Mouse (Mus musculus): ENCODE measurements around the gene St5.

St5 gene

DNA sequence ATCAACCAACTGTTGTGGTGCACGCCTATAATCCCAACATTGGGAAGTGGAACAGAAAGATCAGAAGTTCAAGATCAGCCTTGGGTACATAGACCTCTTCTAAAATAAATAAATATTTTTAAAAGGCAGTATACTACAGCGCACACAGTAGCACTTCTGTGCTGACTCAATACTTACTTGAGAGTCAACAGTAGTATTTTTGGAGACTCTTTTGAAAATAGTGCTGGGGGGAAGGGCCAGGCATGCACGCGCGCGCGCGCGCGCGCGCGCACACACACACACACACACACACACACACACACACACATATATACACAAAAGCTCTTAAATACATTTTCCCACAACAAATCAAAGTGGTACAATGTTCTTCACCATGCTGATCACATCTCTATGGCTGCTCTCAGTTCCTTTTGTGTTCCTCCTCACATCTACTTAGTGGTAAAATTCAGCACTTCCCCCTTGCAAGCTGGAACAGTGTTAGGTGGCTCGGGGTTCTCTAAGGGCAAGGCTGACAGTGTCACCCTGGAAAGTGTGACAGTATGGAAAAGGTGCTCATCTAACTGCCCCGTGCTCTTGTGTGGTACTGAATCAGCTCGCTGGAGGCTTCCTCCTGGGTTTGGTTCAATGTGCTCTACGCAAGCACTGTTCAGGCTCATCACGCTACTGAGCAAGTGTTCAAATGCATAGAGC, 60.0 kb downstream of the St5 start:
- no peak for DNase-seq (ENCODE audit: extremely low spot score, low read depth, low spot score)

- no peak for DNase-seq (ENCODE audit: extremely low spot score, low read depth, low spot score)
These were observed 61.4 kb downstream of the St5 start for GRCm38 (mm10) chr7:109641963-109642362.

DNA sequence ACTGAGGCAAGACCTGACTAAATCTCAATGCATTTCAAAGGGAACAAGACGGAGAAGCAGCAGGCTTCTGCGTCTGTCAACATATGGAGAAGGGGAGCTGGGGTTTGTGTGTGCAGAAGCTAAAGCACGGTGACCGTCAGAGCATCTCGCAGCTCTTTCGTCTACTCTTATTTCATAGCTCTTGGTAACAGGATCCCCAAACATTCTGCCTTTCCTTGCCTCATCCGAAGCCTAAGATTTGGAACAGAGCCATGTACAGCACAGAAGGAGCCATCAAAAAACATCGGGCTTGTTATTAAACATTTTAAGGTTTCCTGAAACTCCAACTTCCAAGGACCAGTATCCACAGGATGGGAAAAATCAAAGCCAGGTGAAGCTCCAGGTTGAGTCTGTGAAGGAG, 62.3 kb downstream of the St5 start:
- DNase-seq (ENCODE audit: extremely low spot score, low read depth, low spot score), result no peak

- no peak for DNase-seq (ENCODE audit: extremely low spot score, low read depth, low spot score)
These were observed 66.0 kb downstream of the St5 start for GRCm38 (mm10) chr7:109637391-109637790.

DNA sequence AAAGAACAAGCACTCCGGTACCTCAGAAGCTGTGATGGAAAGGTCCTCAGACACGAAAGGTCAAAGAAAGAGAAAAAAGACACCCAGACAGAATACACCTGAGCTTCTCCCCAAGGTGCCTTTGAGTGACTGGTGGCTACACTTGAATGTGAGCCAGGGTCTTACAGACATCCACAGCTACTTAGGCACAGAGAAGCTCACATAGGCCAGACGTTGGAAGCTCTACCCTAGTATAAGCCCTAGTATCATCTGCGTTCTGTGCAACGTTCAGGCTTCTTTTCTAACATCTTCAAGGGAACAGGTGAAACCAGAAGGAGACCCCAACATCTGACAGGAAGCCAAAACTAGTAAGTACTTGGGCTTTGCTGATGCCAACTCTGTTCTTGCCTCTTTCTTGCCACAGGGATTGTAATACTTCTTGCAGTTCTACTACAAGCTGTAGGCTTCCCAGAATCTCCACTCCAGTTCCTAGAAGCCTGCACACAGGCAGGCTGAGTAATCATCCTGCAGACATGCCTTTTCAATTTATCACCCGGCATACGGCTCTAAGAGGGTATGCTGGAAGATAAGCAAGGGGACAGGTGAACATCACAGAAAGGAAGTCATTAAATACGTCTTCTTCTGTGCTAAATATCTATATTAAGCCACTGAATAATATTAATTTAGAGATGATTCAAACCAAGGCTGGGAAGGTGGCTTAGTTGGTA, 67.2 kb downstream of the St5 start:
- DNase-seq (ENCODE audit: extremely low spot score, low read depth, low spot score), result no peak

DNA sequence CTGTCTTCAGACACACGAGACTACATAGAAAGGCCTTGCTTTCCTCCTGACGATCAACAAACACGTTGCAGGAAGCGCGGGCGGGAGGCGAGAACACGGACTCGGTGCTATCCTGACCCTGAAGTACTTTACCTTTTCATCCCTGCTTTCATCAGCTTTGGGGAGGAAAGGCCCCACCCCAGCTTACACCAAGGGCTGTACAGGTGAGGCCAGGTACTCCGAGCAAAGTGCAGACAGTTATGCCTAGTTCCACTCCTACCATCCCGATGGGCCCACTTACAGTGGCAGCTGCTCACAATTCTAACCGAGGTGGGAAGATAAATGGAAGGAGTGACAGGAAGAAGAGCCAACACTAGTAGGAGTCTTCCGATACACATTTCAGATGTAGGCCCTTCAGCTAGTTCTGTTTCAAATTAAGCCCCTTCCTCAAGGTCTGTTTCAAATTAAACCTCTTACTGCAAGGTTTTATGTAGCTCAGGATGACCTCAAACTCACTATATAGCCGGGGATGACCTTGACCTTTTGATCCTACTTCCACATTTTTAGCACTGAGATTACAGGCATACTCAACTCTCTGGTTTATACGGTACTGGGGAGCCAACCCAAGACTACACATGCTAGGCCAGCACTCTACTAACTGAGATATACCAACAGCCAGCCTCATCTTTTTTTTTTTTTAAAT, 69.9 kb downstream of the St5 start:
- DNase-seq (ENCODE audit: extremely low spot score, low read depth, low spot score), result peak; percentile 78

- no peak for DNase-seq (ENCODE audit: extremely low spot score, low read depth, low spot score)
These were observed 72.1 kb downstream of the St5 start for GRCm38 (mm10) chr7:109631330-109631729.

- no peak for DNase-seq (ENCODE audit: extremely low spot score, low read depth, low spot score)
These were observed 73.3 kb downstream of the St5 start for GRCm38 (mm10) chr7:109629871-109630778.

DNA sequence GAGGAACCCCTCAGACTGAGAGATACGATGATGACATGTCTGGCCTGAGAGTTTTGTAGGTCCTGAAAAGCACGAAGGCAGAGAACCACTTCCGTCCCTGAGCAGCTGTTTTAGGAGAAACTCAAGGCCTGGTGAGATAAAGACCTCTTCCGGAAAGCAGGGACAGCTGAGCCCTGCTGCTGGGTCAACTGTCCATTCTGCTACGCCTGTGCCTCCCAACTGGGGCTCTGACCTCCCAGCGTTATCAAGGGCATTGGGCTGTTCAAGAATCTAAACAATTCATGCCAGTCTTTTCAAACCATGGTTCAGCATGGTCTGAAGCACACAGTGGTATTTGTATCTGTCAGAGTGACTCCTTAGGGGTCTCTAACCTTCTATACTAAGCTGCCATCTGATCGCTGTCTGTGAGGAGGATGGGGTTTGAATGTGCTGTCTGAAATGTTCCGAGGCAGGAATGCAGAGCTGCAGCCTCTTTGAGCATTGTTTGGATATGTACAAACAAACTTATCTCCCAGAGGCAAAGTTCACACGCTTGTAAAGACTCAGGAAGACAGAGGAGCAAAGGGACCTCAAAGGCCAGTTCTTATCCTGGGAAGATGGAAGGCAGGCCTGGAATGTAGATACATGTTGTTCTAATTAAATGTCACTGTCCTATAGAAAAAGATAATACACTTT, 74.3 kb downstream of the St5 start:
- DNase-seq (ENCODE audit: extremely low spot score, low read depth, low spot score), result no peak

GRCm38 (mm10) chr7:109627851-109628250, 75.6 kb downstream of the St5 start:
- DNase-seq (ENCODE audit: extremely low spot score, low read depth, low spot score), result no peak

- DNase-seq (ENCODE audit: extremely low spot score, low read depth, low spot score), result no peak
These were observed 81.1 kb downstream of the St5 start for GRCm38 (mm10) chr7:109622234-109622838.

DNA sequence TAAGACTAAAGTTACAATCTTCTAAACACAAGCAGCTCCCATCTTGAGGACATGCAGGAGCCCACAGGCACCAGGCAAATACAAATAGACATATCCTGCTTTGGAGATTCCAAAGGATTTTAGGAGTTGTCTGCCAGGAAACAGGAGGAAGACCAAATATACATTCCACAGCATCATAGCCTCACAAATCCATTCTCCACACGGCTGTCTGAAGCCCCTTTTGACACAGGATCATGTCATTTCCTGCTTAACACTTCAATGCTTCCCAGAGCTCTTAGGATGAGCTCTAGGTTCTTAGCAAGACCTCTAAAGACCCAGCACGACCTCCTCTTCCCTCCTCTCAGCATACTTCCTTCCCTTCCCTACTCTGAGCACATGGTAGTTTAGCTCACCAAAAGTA, 82.4 kb downstream of the St5 start:
- DNase-seq (ENCODE audit: extremely low spot score, low read depth, low spot score), result no peak

DNA sequence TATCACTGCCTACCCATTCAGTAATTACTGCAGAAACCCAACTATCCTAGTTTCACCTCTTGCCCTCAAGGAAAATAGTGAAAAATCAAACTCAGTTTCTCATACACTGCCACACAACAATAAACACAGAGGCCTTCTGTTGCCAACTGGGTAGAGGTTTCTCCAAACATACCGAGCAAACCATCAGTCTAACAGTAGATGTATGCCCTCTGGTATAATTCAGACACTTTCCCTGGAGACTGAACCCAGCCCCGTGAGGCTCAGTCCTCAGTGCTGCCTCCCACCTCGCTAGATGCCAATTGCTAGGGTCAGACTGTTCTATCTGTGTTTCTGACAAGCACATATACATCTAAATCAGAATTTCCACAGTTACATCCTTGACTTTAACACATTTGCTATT, 83.1 kb downstream of the St5 start:
- DNase-seq (ENCODE audit: extremely low spot score, low read depth, low spot score), result no peak

DNA sequence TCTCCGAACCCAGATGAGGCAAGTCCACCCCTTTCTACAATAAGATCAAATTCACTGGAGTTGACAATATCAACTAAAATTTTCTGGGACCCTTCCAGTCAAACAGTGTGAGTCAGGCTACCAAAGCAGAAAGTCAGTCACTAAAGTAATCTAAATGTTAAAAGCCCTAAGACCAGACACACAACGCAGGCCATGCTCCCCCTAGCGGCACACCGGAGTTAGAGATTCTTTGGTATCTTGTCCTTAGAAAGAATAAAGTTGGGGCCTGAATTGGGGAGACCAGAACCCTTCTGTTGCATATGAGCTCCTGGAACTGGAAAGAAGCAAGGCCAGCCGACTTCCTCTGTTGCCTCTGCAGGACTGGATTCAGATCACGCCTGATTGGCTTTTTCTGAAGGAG, 84.7 kb downstream of the St5 start:
- no peak for DNase-seq (ENCODE audit: extremely low spot score, low read depth, low spot score)

GRCm38 (mm10) chr7:109617838-109618237, 85.6 kb downstream of the St5 start:
- DNase-seq (ENCODE audit: extremely low spot score, low read depth, low spot score), result no peak

DNA sequence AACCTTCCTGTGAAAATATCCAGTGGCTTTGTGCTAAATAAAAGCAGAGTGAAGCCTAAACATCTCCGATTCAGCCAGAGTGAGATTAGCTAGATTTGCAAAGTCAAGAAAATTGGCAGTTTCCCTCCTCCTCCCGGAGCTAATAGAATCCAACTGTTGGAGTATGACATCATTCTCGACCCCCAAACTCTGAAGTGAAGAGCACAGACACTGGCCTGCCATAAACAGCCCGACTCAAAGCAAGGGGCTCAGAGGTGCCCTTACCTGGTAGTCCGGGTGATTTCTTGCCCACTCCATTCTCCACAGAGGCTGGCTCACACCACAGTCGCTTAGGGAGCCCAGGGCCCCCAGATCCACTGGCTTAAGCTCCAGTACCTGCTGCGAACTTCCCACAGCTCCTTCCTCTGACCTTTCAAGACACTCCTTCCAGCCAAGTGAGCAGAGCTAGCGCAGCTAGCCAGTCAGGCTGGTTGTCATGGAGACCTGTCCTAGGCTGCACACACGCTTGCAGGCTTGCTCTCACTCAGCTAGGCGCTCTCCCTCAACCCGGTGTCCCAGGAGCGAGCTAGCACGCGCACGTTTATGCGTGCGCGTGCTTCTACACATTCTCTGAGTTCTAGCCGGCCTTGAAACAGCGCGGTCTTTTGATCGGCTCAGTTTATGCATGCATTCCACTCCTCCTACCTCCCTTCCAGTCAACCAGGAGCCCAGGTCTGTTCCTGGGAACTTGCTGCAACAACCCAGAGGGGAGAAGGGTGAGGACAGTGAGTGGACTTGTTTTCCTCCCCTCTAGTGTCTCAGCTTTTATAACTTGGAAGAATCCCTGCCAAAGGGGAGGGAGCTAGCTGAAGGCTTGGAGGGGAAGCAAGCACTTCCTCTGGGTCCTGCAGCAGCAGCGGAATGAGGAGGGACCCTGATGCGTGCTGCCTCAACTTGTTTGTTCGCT, 87.1 kb downstream of the St5 start:
- peak; percentile 85 for DNase-seq (ENCODE audit: extremely low spot score, low read depth, low spot score)

DNA sequence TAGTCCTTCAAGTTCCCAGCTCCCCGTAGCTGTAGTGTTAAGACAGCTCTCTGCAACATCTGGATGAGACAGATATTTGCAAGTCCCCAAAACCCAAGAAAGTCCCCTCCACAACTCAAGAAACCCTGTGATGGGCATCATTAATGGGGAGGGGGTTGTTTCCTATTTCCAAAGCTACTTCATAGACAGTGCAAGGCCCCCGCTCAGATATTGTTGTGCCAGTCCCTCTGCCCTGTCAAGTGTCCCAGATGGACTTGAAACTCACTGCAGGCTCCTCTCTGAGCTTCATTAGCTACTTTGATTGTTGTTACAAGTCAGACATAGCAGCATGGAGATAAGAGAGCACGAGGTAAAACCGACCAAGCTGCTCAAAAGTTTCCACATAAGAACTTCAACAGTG, 87.8 kb downstream of the St5 start:
- DNase-seq (ENCODE audit: extremely low spot score, low read depth, low spot score), result no peak

GRCm38 (mm10) chr7:109614939-109615338, 88.5 kb downstream of the St5 start:
- DNase-seq (ENCODE audit: extremely low spot score, low read depth, low spot score), result no peak

DNA sequence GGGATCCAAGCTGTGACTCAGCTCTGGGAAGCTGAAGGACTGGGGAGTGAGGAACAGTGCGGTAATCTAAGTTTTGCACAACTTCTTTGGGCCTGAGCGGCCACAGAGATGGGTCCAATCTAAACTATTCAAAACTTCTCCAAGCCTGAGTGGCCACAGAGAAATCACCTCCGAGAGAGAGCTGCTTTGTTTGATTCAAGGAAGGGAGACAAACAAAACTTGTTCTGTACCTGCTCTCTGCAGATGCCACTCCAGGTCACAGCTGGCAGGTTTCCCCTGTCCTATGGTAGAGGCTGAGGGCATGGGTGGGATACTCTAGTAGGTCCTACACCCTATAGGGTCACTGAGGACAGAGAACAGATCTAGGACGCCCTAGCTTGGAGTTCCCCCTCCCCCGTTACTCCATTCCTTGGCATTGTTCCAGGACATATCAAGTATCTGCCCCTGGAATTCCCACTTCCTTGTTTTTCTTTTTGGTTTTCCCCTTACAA, 89.8 kb downstream of the St5 start:
- no peak for DNase-seq (ENCODE audit: extremely low spot score, low read depth, low spot score)

Measured in hindlimb bud, embryonic 11.5 days (tissue).